Mouse (Mus musculus) urinary bladder, adult 18-20 months (tissue): ENCODE data around the gene Ccdc183.

Experiments used
- DNase-seq, 2 experiments: peaks; one replicate each; pipeline ENCODE4 v3.0.0; 2022; ENCODE audit warnings: low spot score in 2 of 2, mixed read lengths in 2 of 2

Gene Ccdc183

DNA sequence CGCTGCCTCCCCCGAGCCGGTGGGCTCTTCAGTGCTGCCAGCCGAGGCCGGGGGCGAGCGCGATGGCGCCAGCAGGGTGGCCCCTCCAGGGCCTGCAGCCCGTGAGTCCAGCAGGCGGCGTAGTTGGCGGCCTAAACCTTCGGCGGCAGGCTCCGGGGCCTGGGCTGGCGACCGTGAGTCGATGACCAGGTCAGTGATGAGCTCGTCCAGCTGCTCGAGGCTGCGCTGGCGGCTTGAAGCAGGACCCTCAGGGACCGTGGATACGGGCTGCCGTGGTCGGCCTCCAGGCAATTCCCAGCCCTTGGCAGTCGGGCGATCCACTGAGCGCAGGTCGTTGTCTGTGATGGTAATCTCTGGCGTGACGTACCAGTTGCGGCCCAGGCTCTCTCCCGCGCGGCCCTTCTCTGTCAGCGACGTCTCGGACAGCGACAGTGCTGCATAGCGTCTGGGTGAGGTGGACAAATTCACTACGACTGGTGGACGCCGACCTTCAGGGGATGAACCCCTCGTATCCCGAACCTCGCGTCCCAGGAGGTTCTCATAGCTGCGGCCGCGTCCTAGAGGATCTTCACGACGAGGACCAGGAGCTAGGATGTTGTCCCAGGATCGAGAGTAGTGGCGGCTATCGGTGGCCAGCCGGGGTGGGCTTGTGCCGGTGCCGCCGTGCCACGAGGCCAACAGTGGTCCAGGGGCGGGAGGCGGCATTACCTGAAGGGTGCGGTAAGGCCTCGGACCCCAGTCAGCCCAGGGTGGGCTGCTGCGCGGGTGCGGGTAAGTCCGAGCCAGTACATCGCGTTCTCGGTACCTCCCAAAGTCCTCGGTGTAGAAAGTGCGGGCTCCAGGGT lies 39.3 kb downstream of the Ccdc183 start:
- no peak for DNase-seq

DNA sequence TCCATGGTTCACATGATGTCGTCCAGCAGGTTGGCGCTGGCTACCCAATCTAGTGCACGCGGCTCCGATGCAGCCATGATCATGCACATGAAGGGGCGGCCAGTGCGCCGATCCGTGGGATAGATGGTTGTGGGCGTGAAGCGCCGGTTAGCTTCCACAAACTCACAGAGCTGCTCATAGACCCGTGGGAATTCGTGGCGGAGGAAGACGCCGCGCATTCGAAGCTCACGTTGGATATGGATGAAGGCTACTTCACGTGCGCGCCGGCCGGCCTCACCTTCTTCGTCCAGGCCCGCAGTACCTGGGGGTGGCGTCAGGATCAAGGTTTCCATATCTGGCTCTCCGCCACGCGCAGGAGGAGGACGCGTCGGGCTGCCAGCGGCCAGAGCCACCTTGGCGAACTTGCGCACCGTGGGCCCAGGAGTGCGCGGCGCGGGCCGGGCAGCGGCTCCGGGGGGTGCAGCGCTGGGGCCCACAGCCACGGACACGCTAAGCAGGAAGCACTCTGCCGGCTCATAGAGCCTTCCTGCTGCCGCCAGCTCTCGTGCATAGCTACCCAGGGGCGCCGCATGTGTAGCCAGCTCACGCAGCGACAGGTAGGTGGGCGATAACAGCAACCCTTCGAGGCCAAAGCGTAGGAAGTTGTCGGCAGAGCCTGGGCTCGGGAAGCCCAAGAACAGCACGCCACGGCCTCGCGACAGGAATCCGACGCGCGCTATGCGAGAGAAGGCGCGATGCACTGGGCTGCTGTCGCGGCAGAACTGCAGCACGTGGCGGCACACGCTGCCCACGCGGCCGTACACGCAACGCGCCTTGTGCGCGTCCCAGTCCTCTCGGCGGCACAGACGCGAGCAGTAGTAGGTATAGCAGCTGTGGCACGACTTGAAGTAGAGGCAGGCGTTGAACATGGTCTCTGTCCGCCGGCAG lies 40.2 kb downstream of the Ccdc183 start:
- DNase-seq = no peak

DNA sequence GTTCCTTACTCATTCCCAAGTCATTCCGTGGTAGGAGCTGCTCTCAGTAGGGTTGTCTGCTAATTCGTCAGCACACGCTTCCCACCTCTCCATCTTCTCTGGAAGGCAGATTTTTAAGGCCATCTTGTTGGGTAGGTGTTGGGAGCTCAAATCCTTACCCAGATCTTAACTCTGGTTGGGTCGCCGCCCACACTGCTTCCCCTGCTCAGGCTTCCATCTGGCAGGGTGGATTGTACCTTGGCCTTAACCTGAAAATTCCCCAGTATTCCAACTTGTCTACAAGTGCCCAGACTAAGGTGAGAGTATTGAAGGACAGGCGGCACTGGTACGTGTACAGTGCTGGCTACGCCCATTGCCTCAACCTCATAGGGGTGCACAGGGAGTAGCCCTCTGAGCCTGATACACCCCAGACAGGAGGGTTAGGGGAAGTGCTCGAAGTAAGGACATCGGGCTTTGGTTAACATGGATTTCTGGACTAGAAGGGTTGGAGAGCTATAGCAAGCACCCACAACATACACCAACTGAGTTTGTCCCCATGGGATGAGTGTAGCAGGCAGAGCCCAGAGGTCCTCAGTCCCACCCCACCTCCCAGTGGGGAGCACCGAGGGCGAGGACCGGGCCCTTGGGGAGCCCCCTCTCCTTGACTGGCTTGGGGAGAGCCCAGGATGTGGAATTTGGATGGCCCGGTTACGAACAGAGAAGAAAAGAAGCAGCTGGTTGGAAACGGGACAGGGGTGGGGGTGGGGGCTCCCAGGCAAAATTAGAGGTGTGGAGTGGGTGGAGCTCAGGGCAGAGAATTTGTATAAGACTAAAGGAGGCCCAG lies 41.2 kb downstream of the Ccdc183 start:
- DNase-seq = no peak

- peak in 1 of 2 experiments; percentile 37 for DNase-seq
Observed at GRCm38 (mm10) chr2:25575432-25576027, 41.9 kb downstream of the Ccdc183 start.

- peak; percentile 94 to 98 for DNase-seq
Observed at GRCm38 (mm10) chr2:25574579-25575431, 42.7 kb downstream of the Ccdc183 start, which contains the start of the genes Mamdc4 and Phpt1. TSS of gene Mamdc4 (minus strand) at chr2:25574845. TSS of gene Phpt1 (minus strand) at chr2:25575224.

GRCm38 (mm10) chr2:25574136-25574535 lies 43.3 kb downstream of the Ccdc183 start:
- no peak for DNase-seq

DNA sequence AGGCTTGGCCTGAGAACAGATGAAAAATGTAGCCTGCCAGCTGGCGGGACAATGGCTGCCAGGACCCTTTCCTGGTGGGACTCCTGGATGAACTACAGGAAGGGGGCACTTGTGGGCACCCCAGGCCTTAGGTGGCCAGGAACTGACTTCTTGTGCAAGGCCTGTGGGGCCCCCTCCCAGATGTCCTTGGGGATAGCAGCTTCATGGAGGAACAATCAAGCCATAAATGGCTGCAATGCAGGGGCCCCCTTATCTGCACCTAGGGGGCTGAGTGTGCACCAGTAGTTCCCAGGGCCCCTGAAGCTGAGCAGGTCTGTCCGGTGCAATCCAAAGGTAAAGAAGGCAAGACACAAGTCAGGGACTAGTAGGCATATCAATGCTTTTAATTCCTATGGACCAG lies 44.4 kb downstream of the Ccdc183 start:
- DNase-seq = no peak

- no peak for DNase-seq
Observed at GRCm38 (mm10) chr2:25571221-25571620, 46.3 kb downstream of the Ccdc183 start.

DNA sequence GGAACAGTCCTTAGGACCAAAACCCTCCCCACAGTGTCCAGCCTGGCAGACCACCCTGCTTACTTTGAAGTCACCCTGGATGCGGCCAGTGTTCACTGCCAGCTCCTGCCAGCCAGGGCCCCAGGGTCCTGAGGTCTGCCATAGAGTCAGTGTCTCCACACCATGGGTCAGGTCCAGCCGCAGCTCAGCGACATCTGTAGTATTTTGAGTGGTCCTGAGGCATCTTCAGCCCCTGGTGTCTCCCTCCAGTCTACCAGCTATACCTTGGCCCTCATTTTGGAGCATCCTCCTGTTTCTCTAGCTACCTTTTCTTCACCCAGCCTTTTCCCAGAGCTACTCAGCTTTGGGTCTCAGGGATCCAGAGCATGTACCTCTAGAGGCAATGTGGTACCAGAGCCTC lies 48.2 kb downstream of the Ccdc183 start:
- no peak for DNase-seq

- no peak for DNase-seq
Observed at GRCm38 (mm10) chr2:25568473-25569019, 48.9 kb downstream of the Ccdc183 start.

DNA sequence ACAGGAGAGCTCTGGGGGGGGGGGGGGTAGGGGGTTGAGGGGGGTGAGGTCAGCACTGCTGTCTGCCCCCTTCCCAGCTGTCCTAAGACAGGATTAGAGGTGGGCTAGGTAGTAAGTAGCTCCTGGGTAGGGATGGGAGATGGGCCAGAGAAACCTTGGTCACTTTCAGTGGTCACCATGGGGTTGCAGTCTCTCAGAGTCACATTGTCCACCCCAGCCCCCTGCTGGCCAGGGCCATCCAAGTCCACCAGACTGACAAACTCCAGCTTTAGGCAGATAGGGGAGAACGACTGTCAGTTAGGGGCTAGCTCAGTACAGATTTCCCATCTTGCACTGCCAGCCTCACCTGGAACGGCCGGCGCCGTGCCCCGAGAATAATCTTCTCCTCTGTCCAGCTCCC lies 50.9 kb downstream of the Ccdc183 start:
- no peak for DNase-seq

DNA sequence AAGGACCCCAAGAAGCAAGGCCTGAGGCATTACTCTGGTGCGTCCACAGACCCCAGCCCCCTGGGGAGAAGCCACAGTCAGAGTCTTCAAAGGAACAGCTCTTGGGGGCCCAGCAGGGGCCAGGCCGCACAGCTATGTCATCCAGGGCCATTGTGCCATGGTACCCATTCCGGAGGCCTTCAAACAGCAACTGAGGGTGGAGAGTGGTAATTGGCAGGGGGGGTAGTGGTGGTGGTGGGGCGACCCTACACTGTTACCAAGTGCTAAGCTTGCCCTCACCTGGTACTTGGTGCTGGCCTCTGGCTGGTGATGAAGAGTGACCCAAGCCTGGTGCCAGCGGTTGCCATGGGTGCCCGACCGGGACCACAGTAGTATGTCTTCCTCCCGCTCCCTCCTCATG lies 51.7 kb downstream of the Ccdc183 start:
- no peak for DNase-seq

- no peak for DNase-seq
Observed at GRCm38 (mm10) chr2:25561946-25562345, 55.5 kb downstream of the Ccdc183 start.

DNA sequence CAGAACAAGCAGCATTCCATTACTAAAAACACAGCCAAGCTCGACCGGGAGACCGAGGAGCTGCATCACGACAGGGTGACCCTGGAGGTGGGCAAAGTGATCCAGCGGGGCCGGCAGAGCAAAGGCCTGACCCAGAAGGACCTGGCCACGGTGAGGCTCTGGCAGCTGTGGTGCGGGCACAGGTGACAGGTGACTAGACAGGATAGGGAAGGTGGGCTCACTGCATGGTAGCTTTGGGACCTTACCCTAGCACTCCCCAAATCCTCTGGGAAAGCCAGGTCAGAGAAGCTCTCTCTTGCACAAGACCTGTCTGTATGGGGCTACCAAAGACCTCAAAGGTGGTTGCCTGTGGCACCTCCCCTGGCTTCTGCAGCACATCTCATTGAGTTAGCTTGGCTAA lies 56.9 kb downstream of the Ccdc183 start:
- no peak for DNase-seq

DNA sequence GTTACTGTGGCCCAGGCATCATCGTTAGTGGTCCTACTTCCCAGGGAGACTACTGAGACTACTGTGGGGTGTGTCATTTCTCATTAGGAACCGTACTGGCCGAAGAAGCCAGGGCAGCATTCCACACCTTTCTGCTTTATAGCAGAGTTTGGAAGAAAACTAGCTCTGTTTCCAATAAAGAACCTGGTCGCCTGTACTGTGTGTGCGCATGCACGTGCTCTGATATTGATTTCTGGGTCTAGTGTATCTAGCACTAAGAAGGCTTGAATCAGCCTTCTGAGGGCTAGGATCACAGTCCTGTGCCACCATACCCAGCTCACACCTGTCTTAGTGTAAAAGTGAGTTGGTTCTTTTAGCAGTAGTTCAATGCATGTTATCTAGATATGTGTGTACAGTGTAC lies 58.7 kb downstream of the Ccdc183 start:
- no peak for DNase-seq
